Mouse (Mus musculus): Measurements from ENCODE around the gene Trim65. TPM values are rescaled to one million over a fixed set of nuclear protein-coding genes. Genes with fewer than 3 reads are reported as not detected.
"Not testable (repeated sequence)": the region's sequence is repeated elsewhere in the genome, so short reads cannot be mapped to it uniquely, and the experiment has no call there.

Trim65 gene
- total RNA-seq, 1 experiment from 2014 or later, result 12.5 TPM

DNA sequence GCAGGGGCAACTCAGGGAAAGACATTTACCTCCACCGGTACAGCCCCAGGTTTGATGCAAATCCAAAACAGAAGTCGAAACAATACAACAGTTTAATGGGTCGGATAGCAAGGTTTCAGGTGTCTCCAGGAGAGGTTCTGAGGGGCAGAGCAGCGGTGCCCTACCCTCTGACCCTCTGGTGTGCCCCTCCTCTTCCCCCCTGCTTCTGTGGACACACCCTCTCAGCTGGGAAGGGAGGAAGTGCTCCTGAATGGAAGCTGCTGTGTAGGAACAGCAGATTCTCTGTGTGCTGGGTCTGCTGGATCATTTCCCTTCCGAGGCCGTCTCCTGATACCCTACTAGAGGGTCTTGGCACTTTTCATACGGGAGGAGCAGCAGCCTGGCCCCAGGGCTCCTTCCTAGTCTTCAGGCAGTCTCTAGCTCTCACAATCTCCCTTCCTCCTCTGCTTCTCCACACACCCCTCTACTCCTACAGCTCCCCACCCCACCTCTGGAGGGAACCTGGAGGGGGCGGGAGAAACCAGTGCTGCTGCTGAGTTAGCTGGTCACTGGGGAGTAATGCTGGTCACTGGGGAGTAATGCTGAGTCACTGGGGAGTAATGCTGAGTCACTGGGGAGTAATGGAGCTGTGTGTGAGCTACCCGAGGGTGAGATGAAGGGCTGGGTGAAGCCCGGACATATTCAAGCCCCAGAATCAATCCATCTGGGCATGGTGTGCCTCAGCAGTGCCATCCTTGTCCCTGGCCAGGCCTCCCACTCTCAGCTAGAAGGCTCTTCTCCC lies 11.5 kb upstream of the Trim65 start:
- no peak for ATAC-seq (replicated peaks; ENCODE audit: low read depth, poor library complexity, severe bottlenecking)

DNA sequence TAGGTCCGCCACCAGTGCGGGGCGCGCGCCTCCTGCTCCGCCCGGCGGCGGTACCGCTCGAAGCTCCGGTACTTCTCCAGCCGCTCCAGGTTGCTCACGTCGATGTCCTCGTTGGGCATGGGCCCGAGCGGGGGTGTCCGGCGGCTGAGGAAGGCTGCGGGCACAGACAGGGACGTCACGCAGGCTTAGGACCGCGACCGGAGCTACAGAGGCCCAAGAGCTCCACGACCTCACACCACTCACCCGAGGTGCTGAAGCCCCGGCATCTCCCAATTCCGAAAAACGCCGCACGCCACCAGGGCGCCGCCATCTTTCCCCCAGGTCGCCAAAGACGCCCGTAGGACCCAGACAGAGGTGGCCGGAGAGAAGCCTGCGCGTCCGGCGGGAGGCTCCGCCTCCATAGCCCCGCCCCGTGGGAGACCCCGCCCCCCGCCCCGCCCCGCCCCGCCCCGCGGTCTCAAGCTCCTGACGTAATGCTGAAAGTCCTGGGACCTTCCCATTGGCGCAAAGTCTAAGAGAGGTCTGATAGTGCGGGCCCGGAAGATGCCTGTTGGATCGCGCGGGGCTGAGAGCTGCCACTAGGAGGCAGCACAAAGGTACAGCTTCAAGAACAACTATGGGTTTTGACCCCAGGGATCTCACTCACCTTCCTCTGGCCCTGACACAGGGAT lies 7.7 kb upstream of the Trim65 start, which contains the start of gene Mrpl38:
TSS of gene Mrpl38 (minus strand) at position 401 of the 671 bp plus-strand sequence.
- peak; percentile 94 for ATAC-seq (replicated peaks; ENCODE audit: low read depth, poor library complexity, severe bottlenecking)

DNA sequence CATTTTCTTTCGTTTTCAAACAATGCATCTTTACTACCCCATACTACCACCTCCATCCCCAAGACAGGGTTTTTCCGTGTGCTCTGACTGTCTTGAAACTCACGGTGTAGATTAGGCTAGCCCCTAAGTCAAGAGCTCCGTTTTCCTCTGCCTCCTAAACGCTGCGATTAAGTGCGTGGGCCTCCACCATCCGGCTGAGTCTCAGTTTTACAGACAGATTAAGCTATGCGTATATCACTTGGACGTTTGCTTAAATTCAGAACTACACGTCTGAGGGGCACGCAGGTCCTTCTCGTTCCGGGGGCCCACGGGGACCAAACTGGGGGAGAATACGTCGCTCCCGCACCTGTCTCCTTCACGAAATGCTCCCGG lies 7.2 kb upstream of the Trim65 start:
- ATAC-seq (replicated peaks; ENCODE audit: low read depth, poor library complexity, severe bottlenecking), result no peak

DNA sequence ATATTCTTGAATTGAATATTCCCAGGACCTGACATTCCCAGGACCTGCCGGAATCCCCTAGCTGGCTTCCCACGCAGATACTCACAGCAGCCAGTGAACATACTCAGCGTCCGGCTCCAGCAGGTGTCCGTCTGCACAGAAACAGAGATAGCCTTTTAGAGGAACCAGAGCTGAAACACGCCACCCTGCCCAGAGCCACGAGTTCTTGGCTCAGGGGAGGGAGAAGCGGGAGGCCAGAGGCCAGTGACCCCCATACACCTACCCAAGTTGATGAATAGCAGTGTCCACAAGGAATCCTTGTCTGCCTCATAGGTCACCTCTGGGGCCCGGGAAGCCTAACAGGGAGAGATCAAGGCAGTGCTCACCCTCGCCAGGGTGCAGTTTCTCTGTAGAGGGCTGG lies 3.2 kb upstream of the Trim65 start:
- no peak for ATAC-seq (replicated peaks; ENCODE audit: low read depth, poor library complexity, severe bottlenecking)

DNA sequence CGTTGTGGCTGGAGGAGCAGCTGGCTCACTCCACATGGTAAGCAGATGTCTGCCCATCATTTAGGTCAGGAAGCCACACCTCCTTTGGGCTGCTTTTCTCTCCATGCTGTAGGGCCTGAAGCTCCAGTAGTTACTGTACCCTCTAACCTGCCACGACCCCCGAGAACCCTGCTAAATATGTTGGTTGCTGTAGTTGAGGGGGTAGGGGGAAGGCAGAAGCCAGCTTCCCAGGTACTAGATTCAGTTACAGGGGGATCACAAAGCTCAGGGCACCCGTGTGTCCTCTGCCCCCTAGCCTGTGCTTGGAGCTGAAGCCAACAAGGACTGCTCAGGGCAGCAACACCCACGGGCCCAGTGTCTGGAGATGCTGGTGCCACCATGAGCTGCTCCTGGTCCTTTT lies 2.6 kb upstream of the Trim65 start:
- ATAC-seq (replicated peaks; ENCODE audit: low read depth, poor library complexity, severe bottlenecking), result no peak

DNA sequence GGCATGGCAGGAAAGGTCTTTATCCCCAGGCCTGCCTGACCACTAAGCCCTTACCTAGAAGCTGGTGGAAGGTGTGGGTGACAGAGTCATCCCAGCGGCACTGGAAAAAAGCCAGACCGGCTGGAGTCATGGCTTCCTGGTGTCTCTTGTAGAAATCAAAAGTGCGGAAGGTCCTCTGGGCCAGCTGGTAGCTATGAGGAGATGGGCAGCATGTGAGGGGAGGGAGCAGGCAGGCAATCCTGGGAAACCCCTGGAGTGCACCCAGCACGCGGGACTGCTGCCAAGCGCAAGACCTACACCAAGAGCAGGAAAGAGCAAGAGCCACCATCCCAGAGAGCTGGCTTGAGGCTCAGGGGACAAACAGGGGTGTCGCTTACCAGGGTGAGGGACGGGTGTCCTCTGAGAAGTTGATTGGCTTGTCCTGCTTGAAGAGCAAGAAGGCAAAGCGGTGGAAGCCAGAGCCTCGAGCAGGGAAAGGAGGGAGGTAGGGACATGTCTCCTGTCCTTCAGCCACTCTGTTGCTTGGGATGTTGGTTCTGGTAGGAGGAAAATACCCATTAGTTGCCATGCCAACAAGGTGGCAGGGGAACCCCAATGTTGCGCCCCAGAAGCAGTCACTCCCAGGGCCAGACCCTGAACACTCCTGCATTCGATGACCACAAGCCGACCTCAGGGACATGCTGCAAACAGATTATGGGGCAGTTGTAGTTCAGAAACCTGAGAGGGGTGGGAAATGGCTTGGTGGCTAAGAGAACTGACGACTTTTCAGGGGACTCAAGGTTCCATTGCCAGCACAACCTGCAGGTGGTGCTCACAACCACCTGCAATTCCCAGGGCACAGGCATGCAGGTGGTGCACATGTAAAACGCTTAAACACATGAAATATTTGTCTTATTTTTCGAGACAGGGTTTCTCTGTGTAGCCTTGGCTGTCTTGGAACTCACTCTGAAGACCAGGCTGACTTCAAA lies 1.7 kb upstream of the Trim65 start:
- no peak for ATAC-seq (replicated peaks; ENCODE audit: low read depth, poor library complexity, severe bottlenecking)

DNA sequence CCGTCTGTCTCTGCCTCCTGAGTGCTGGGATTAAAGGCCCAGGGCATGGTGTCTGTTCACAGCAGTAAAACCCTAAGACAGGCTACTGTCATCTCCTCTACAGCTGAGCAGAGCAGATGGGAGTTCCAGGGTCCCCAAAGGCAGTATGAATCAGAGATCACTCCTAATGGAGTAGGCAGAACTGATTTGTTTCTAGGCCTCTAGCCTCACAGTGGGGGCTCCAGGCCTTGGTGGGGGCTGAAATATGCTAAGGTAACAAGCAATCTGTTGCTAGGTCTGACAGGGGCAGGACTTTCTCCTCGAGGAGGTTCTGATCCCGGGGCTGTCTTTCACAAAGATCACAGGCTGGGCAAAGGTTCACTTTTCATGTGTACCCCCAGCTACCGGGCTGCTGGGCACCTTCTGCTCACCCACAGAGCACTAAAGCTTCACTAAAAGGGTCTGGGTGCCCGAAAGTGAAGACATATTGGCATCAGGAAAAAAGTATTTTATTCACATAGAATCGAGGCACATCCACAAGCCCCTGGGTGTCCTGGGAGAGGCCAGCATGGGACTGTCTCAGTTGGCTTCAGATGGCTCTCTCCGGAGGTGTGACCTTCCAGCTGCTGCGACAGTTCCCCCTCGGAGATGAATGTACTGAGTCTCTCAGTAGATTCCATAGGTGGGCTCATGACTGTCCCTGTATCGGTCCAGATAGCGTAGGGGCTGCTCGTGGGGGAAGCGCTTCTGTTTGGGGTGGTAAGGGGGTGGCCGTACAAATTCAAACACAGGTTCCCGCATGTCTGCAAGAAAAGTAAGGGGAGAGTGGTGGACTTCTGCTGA lies 632 bp upstream of the Trim65 start:
- no peak for ATAC-seq (replicated peaks; ENCODE audit: low read depth, poor library complexity, severe bottlenecking)

DNA sequence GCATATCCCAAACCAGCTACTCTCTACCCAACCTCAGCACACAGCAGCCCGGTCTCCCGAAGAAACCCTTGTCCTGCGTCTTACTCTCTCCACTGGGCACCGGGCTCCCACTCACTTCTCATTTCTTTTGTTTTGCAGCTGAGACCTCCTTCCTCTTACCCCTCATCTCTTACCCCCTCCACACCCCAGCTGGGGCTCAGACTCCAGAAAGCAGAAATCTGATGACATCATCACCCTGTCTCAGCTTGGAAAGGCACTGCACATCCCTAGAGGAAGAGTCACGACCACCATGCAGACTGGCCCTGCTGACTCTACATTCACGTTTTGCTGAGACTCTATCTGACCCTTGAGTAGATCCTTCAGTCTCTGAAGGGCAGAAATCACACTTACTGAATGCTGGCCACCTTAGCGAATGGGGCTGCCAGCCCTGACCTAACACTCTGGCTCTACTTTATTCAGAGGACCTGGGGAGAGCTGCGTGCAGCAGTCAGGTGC lies 888 bp downstream of the Trim65 start:
- peak; percentile 55 for ATAC-seq (replicated peaks; ENCODE audit: low read depth, poor library complexity, severe bottlenecking)

DNA sequence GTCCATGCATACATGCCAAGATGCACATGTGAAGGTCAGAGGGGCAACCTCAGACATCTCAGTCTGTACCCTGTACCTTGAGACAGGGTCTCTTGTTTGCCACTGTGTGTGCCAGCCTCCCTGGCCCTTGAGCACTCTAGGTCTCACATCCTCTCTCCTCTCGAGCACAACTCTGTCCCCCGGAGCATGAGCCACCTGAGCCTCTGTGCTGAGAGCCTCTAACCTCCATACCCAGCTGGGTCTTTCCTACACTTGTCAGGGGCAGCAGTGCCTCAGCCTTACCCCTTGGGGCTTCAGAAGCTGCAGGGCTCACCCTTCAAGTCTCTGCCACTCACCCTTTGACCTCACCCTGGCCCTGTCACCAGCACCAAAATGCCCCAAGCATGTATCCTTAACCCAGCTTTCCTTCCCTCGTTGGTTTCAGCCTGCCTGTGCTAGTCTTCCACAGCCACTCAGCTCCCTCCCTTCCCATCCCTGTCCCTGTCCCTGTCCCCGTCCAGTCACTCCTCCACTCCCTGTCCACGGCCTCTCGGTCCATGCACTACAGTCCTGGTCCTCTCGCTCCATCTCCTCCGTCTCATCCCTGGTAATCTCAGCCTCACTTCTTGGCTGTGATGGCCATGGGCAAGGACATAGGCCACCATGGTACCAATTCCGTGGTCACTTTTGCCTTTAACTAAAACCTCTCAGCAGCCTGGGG lies 1.7 kb downstream of the Trim65 start:
- no peak for ATAC-seq (replicated peaks; ENCODE audit: low read depth, poor library complexity, severe bottlenecking)

DNA sequence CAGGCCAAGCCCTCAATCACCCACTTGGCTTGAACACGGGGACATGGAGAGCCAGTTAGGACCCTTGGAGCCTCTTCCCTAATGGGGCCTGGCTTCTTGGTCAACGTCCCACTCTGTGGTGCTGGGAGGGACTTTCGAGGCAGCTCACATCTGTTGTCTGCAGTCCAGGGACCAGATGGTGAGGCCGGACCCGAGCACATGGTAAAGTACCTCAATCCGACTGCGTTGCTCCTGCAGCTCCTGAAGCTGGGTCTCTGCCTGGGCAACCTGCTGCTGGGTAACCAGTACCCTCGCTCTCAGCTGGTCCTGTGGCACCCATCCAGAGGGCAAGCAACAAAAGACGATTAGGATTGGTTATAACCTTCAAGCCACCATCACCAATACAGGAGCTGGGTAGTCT lies 2.9 kb downstream of the Trim65 start:
- no peak for ATAC-seq (replicated peaks; ENCODE audit: low read depth, poor library complexity, severe bottlenecking)

DNA sequence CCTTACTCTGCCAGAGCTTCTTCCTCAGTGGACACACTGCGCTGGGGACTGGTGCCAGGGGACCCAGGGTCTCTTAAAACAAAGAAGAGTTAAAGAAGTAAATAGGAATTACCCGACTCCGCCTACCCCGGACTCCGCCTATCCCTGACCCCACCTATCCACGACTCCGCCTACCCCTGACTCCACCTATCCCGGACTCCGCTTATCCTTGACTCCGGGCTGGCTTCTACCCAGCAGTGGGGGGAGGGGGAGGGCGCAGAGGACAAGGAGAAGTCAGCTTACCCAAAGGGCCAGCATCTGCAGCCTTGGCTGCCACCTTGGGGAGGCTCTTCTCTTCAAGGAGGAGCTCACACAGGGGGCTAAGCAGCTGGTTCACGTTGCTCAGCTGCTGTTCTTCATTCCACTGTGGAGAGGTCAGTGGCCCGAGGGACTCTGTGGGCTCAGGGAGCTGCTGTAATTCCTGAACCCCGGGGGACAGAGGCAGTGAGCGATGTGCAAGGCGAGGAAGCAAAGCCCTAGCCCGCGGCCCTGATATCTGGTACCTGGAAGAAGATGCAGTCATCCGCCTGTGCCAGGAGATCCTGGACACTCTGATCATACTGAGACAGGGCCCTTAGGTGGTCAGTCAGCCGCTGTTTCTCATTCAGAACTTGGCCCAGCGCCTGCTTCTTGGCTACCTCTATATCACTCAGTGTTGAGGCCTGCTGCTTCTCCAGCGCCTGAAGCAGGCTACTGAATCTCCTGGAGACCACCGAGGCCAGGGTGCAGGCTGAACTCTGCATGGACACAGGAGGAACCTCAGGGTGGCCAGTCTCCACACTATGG lies 3.6 kb downstream of the Trim65 start, which contains the start of gene Trim47:
TSS of gene Trim47 (minus strand) at position 55 of the 825 bp plus-strand sequence.
- ATAC-seq (replicated peaks; ENCODE audit: low read depth, poor library complexity, severe bottlenecking), result no peak

DNA sequence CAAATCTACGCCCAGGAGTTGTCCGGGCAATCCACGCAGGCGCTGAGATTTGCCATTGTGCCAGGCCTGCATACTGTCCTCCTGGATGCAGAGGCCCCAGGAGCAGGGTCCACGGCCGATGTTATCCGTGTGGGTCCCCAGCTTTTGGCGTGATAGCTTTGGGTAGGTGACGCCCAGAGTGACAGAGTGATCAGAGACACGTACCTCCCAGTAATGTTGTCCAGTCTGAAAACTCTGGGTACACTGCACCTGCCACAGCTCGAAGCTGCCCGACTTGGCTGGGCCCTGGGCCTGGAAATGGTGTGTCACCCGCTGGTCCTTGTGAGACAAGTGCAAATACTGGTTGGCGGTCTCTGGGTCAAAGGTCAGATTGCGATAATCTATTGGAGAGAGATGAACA lies 4.7 kb downstream of the Trim65 start:
- no peak for ATAC-seq (replicated peaks; ENCODE audit: low read depth, poor library complexity, severe bottlenecking)

DNA sequence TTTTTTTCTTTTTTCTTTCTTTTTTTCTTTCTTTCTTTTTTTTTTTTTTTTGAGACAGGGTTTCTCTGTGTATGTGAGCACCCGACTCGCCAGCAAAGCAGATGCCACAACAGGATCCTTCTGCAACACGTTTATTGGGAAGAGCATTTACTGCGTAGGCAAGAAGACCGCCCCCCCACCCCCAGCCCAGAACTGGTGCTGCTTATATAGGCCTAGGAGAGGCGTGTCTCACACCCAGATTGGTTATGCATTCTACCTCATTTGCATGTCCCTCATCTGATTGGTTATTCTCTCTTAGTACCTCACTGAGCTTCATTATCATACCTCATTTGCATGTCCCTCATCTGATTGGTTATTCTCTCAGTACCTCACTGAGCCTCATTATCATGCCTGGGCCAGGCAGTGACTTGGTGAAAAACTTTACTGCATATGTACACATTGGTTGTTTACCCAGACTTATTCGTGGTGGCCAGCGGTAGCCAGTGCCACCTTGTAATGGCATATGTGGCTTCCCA lies 9.1 kb downstream of the Trim65 start:
- ATAC-seq (replicated peaks; ENCODE audit: low read depth, poor library complexity, severe bottlenecking), result not testable (repeated sequence)

DNA sequence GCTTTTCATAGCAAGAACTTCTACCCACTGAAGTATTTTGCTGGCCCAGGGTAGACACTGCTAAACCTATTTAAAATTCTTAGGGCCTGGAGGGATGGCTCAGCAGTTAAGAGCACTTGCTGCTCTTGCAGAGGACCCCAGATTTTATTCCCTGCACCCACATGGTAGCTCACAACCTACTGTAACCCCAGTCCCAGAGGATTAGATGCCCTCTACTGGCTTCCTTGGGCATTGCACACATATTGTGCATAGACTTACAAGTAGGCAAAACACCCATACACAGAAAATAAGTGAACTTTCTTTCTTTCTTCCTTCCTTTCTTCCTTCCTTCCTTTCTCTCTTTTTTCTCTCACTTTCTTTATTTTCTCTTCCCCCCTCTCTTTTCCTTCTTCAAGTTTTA lies 13.1 kb downstream of the Trim65 start:
- ATAC-seq (replicated peaks; ENCODE audit: low read depth, poor library complexity, severe bottlenecking), result no peak

DNA sequence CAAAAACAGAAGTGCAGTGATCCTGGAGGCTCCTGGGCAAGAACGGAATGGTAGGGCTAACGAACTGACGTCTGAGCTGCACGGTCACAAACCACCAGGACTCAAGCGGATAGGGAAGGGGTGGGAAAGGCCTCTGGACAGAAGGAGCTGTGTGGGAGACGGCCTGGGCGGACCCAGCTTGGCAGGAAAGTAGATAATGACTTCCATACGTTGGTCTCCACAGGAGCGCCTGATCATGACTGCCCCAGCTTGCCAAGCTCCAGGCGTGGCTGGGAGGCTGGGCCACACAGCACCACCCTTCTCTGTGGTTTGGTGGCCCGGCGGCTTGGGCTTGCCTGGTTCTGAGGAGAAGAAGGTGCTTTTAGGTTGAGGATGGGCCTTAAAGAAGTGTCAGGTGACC lies 13.7 kb downstream of the Trim65 start:
- 0 out of 2 replicates have a peak, but pooled peaks have one; percentile 25 for ATAC-seq (replicated peaks; ENCODE audit: low read depth, poor library complexity, severe bottlenecking)

DNA sequence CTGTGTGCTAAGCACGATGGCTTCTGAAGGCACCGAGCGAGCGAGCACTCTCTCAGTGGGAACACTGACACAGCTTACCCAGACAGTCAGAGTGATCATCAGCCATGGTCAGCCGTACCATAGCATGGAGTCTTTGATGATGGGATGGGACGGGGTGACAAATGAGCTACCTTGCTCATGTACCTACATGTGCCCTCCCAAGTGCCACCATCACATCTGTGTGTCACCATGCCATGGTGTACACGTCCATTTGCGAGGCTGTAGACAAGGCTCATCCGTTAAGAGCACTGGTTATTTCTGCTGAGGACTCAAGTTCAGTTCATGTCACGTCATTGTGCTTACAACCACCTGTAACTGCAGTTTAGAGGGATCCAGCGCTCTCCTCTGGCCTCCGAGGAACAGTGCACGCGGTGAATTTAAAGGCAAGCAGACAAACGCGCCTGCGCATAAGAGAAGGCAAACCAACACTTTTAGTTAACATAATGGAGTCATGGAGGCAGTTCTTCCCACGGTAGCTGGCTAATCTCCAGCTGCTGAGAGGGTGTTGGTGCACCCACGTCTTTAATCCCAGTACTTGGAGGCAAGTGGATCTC lies 19.2 kb downstream of the Trim65 start:
- ATAC-seq (replicated peaks; ENCODE audit: low read depth, poor library complexity, severe bottlenecking), result no peak

DNA sequence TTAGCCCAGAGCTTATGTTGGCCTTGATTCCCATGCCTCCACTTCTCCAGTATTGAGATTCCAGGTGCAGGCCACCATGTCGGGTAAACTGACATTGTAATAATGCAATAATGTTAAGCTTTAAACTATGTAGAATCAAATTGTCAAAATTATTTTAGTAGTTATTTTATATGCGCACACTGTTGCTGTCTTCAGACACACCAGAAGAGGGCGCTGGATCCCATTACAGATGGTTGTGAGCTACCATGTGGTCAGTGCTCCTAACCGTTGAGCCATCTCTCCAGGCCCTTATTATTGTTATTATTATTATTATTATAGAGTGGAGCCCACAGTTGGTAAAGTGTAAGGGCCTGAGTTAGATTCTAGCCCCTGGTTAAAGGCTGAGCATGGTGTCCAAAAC lies 19.9 kb downstream of the Trim65 start:
- no peak for ATAC-seq (replicated peaks; ENCODE audit: low read depth, poor library complexity, severe bottlenecking)

Measured in common myeloid progenitor, adult 5-6 weeks (primary cell).